Comparison of ENCODE assay signal across 14 mouse cellular contexts in the genomic region with DNA sequence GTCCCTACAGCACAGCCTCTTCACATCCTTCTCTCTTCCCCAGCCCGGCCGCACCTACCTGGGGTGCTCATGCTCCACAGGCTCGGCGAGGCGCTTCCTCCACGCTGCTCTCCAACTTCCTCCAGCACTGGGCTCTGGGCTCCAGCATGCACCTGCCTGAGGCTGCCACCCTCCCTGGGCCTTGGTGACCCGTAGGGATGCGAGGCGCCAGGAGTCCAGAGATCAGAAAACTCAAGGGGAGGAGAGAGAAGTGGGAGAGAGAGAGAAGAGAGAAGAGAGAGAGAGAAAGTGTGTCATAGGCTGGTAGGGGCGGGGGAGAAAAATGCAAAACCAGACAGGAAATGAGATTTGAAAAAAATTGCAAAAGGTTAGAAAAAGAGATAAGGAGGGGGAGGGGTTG. TPM values are rescaled to one million over a fixed set of nuclear protein-coding genes. Genes with fewer than 3 reads are reported as not detected.
A peak's percentile ranks its signal among the peaks of the same experiment; 100 is the strongest.
DNase-seq lines count a peak whose midpoint lies in the region; ATAC-seq and TF ChIP-seq lines count a peak whose summit lies in the region.
"Had no signal": no experiment of that assay in that cellular context is flagged by ENCODE, and none has a peak within 500 bp of the region (broad histone marks: within the 10 kb centered on the region; RNA-seq: fewer than 3 reads in every experiment).

Gene Card11, minus strand, starts transcription at position 234 of the 400 bp plus-strand sequence.

- DNase-seq in lung, postnatal 36 days: peak; percentile 28
- no peak for DNase-seq in lung, postnatal 0 days (ENCODE audit: low spot score)
- no peak for DNase-seq in large intestine, adult 2 months (ENCODE audit: low read depth, low spot score)
- peak; percentile 55 to 60 for DNase-seq in spleen, adult 2 months (ENCODE audit: low read depth in 1 of 2, low spot score in 2 of 2)
- DNase-seq in kidney, adult 11 months: no peak
- no peak for DNase-seq in urinary bladder, postnatal 25 days (ENCODE audit: low spot score)
- DNase-seq in adrenal gland, adult 8-10 months: no peak
- DNase-seq in cerebellum, adult 9-10 months: no peak
- DNase-seq: adrenal gland, adult 2 months; cerebellum, postnatal 14 days; kidney, postnatal 25 days had no signal

- no peak within 1 kb of the TSS for H3K4me3 ChIP-seq in lung, postnatal 0 days (ENCODE audit: low read depth, low read length)
- H3K4me3 ChIP-seq in spleen, adult 2 months (ENCODE audit: extremely low read depth, insufficient read depth, insufficient read length): peak within 1 kb of the TSS; percentile 96
- H3K4me3 ChIP-seq: hindbrain, embryonic 10.5 days; neural tube, embryonic 12.5 days had no signal

- H3K4me2 ChIP-seq in lung, postnatal 0 days (replicated peaks; ENCODE audit: low read depth, low read length): no peak within 1 kb of the TSS
- H3K4me2 ChIP-seq: neural tube, embryonic 12.5 days had no signal

- no peak within 1 kb of the TSS for H3K9ac ChIP-seq in lung, postnatal 0 days (replicated peaks; ENCODE audit: low read depth)
- H3K9ac ChIP-seq: neural tube, embryonic 12.5 days had no signal

- 42% methylated on average over 10 of the region's 10 CpGs for WGBS in lung, postnatal 0 days
- WGBS in large intestine, adult 2 months: 31% methylated on average over 10 of the region's 10 CpGs
- 8% methylated on average over 10 of the region's 10 CpGs for WGBS in spleen, adult 2 months

- no peaks in the 10 kb centered on the region for H3K36me3 ChIP-seq in lung, postnatal 0 days (ENCODE audit: insufficient read depth, low read length)
- H3K36me3 ChIP-seq in spleen, adult 2 months (ENCODE audit: control insufficient read depth, insufficient read depth, low read length): peaks cover 1% of the 10 kb centered on the region; the same call in 1 of the 2 replicates
- H3K36me3 ChIP-seq: G1E; hindbrain, embryonic 10.5 days; neural tube, embryonic 12.5 days had no signal

- TF ChIP-seq CTCF in lung, postnatal 0 days (IDR thresholded peaks at IDR 0.05): no peak
- TF ChIP-seq CTCF in spleen, adult 2 months (IDR thresholded peaks at IDR 0.05; ENCODE audit: extremely low read depth, insufficient read depth, insufficient read length, insufficient replicate concordance): no peak

- no peaks in the 10 kb centered on the region for H3K27me3 ChIP-seq in lung, postnatal 0 days (replicated peaks; ENCODE audit: insufficient read depth, low read length)
- no peaks in the 10 kb centered on the region for H3K27me3 ChIP-seq in spleen, adult 2 months (ENCODE audit: control insufficient read depth, insufficient read depth, low read length)
- H3K27me3 ChIP-seq: neural tube, embryonic 12.5 days had no signal

- H3K27ac ChIP-seq in lung, postnatal 0 days (ENCODE audit: low read length): no peak within 1 kb of the TSS
- peak within 1 kb of the TSS; percentile 98 for H3K27ac ChIP-seq in spleen, adult 2 months (ENCODE audit: insufficient read depth, low read length)
- H3K27ac ChIP-seq: hindbrain, embryonic 10.5 days; neural tube, embryonic 12.5 days had no signal

- no peak for TF ChIP-seq EP300 in lung, postnatal 0 days (IDR thresholded peaks at IDR 0.05)

- no peaks in the 10 kb centered on the region for H3K4me1 ChIP-seq in lung, postnatal 0 days (ENCODE audit: insufficient read depth, low read depth, low read length)
- peaks cover 23% of the 10 kb centered on the region; the same call in 1 of the 2 replicates for H3K4me1 ChIP-seq in spleen, adult 2 months (ENCODE audit: control insufficient read depth, insufficient read depth, insufficient read length)
- H3K4me1 ChIP-seq: hindbrain, embryonic 10.5 days; neural tube, embryonic 12.5 days had no signal

- peak; percentile 5; the same call in 1 of the 2 replicates for TF ChIP-seq POLR2A in spleen, adult 2 months (IDR thresholded peaks at IDR 0.05; ENCODE audit: low read depth, low read length)

- no peak for ATAC-seq in lung, postnatal 0 days

- H3K9me3 ChIP-seq in lung, postnatal 0 days (ENCODE audit: low read length): no peaks in the 10 kb centered on the region
- H3K9me3 ChIP-seq: hindbrain, embryonic 10.5 days; neural tube, embryonic 12.5 days had no signal

RNA-seq across cellular contexts. Expression of gene Card11, which starts in this region (rescaled TPM):
- polyA plus RNA-seq in lung, postnatal 0 days (2015; fragmentation: Nextera tagmentation; extraction: Ambion mirVana): 2.1 and 2.3 TPM in 2 replicates
- polyA plus RNA-seq in large intestine, adult 2 months (2012; rRNA removed): 14.8 and 15.9 TPM in 2 replicates
- polyA plus RNA-seq in spleen, adult 2 months (2012; rRNA removed): 63.7 and 80.7 TPM in 2 replicates
- 1 to 10 TPM in 1 of 4 experiments, under 1 TPM in 3; 0.49 to 1.3 (median 0.85) TPM for total RNA-seq in adrenal gland, adult 8-10 months (2022)
- total RNA-seq: G1E had no signal
- polyA plus RNA-seq: G1E had no signal

Comparison
In these comparisons a context has a peak if more than half of its experiments do, and no peak if none do; other contexts are left out.
1. DNase-seq: peak in lung, postnatal 36 days (single experiment) and spleen, adult 2 months (2 of 2); none in lung, postnatal 0 days (single experiment), large intestine, adult 2 months (single experiment), kidney, adult 11 months (single experiment), urinary bladder, postnatal 25 days (single experiment), adrenal gland, adult 8-10 months (single experiment) and cerebellum, adult 9-10 months (single experiment).